Mouse (Mus musculus) thymus, adult 2 months (tissue): ENCODE data around the gene Fam155a.

Source experiments
- CTCF ChIP-seq: fragments of 200-500 bp; IDR thresholded peaks from 2 replicates; pipeline ENCODE4 v1.5.1; 2012; ENCODE audit warnings: mild to moderate bottlenecking, control low read depth, low read length, moderate library complexity, borderline replicate concordance; ENCODE audit not compliant: control insufficient read depth, poor library complexity, insufficient read depth; ENCODE audit errors: extremely low read depth
- POLR2A ChIP-seq: fragments of 200-500 bp; IDR thresholded peaks from 2 replicates; pipeline ENCODE4 v1.6.1; 2012; ENCODE audit warnings: mild to moderate bottlenecking, low read length, control low read depth, moderate library complexity; ENCODE audit not compliant: control insufficient read depth, poor library complexity, insufficient read depth; ENCODE audit errors: extremely low read depth

- TF ChIP-seq POLR2A (no peak), CTCF (no peak)
Measured at GRCm38 (mm10) chr8:9159322-9159721, 611.6 kb downstream of the Fam155a start.
